Mouse (Mus musculus) C2C12 (cell line): ENCODE results near the gene Smoc2. TPM values are rescaled to one million over a fixed set of nuclear protein-coding genes. Genes with fewer than 3 reads are reported as not detected.

ENCODE experiments used
- H3K27me3 ChIP-seq: one replicate; pipeline ENCODE4 v1.6.1; 2011; ENCODE audit not compliant: control insufficient read depth, insufficient read depth, insufficient read length
- H3K36me3 ChIP-seq: one replicate; pipeline ENCODE4 v1.6.1; 2011; ENCODE audit not compliant: control insufficient read depth, insufficient read depth
- H3K4me3 ChIP-seq: one replicate; pipeline ENCODE4 v1.5.1; 2011; ENCODE audit warnings: mild to moderate bottlenecking, control low read depth; ENCODE audit not compliant: poor library complexity, insufficient read depth, severe bottlenecking
- H3K79me2 ChIP-seq: one replicate; pipeline ENCODE4 v1.6.1; 2011; ENCODE audit not compliant: control insufficient read depth, insufficient read depth
- H3K79me3 ChIP-seq: one replicate; pipeline ENCODE4 v1.6.1; 2011; ENCODE audit warnings: low read depth, control low read depth
- H3ac ChIP-seq: one replicate; pipeline ENCODE3; 2011; ENCODE audit warnings: low read depth; ENCODE audit not compliant: control insufficient read depth, insufficient read length
- CEBPB ChIP-seq: IDR thresholded peaks from one replicate; pipeline ENCODE4 v1.6.1; 2011; ENCODE audit warnings: low read depth, mild to moderate bottlenecking, control low read depth, moderate library complexity
- CTCF ChIP-seq: IDR thresholded peaks from one replicate; pipeline ENCODE4 v1.5.1; 2011; ENCODE audit not compliant: control insufficient read depth, insufficient read depth, insufficient read length
- FOSL1 ChIP-seq: IDR thresholded peaks from one replicate; pipeline ENCODE4 v1.8.0; 2011; ENCODE audit warnings: mild to moderate bottlenecking, low read length; ENCODE audit not compliant: poor library complexity, insufficient read depth, severe bottlenecking
- MAX ChIP-seq: IDR thresholded peaks from one replicate; pipeline ENCODE4 v1.6.1; 2011; ENCODE audit warnings: mild to moderate bottlenecking, control low read depth
- MYOD1 ChIP-seq: IDR thresholded peaks from one replicate; pipeline ENCODE4 v1.6.1; 2011; ENCODE audit warnings: low read depth; ENCODE audit not compliant: control insufficient read depth, insufficient read length
- MYOG ChIP-seq: IDR thresholded peaks from one replicate; pipeline ENCODE4 v1.6.1; 2011; ENCODE audit not compliant: control insufficient read depth, insufficient read length; ENCODE audit errors: extremely low read depth
- USF1 ChIP-seq: IDR thresholded peaks from one replicate; pipeline ENCODE4 v1.6.1; 2011; ENCODE audit warnings: low read depth, mild to moderate bottlenecking, control low read depth, moderate library complexity
- polyA plus RNA-seq: library from polyadenylated mRNA; unstranded; fragments of >200 nt; fragmentation: generic; extraction: Trizol; gene quantifications from one replicate; pipeline ENCODE4 v1.2.1, GENCODE M21; 2012; ENCODE audit warnings: missing spikeins

The Smoc2 gene
- polyA plus RNA-seq, 1 experiment: 69.7 TPM

DNA sequence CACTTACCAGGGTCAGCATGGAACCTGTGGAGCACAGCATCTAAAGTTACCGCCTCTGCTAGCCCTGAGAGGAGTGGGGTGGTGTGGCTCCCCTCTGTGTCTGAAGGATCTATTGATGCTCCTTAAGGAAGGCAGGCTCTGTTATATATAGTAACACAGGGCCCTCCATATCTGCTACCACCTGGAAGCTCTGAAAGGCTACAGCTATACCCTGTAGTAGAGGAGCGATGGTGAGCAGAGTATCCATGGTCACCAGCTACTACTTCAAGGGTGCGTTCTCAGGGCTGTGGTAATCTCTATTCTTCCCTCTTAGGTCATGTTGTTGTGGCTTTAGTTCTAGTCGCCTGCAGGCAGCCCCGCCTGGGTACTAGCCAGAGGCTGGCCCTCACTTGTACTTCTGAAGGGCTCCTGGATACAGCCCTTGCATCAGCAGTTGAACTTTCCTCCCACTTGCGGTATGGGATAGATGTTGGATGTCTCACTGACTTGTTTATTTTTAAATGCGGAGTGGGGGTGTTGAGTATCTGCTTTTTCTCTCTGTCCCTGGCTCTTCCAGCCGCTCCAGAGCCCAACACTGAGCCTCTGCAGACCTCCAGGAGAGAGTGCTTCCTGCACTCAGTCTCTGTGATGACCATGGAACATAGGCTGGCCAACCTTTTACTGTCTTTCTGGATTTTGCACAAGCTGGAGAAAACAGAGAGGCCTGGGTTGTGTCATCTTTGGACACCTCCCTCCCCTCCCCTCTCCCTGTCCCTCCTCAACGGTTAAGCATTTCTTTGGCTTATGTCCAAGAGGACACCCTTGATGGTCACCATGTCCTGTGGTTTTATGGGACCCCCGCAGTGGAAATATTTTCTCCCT, 74.1 kb downstream of the Smoc2 start:
- H3K4me3 ChIP-seq: no peak overlapping the region
- H3K79me3 ChIP-seq: no peaks in the 10 kb centered on the region
- no peaks in the 10 kb centered on the region for H3K27me3 ChIP-seq
- H3ac ChIP-seq: no peak overlapping the region
- no peaks in the 10 kb centered on the region for H3K79me2 ChIP-seq
- no peaks in the 10 kb centered on the region for H3K36me3 ChIP-seq
- TF ChIP-seq MAX: no peak
- TF ChIP-seq FOSL1: no peak
- TF ChIP-seq MYOG: no peak
- no peak for TF ChIP-seq CTCF
- TF ChIP-seq USF1: no peak
- no peak for TF ChIP-seq CEBPB
- no peak for TF ChIP-seq MYOD1

DNA sequence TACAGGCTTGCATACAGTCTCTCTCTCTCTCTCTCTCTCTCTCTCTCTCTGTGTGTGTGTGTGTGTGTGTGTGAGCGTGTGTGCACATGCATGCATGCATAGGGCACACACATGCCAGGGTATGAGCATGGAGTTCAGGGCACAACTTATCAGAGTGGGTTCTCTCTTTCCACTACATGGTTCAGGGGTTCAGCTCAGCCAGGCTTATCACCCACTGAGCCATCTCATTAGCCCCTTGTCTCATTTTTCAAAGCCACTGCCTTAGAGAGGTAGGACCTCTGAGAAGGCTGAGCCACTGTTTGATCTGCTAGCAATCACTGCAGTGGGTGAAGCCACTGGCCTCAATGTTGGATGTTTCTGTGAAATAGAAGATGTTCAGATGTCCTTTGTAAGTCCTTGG, 82.2 kb downstream of the Smoc2 start:
- no peaks in the 10 kb centered on the region for H3K36me3 ChIP-seq
- TF ChIP-seq MYOD1: no peak
- no peak for TF ChIP-seq CEBPB
- TF ChIP-seq MAX: no peak
- TF ChIP-seq CTCF: no peak
- no peak for TF ChIP-seq USF1
- no peak for TF ChIP-seq FOSL1
- TF ChIP-seq MYOG: no peak
- H3ac ChIP-seq: no peak overlapping the region
- H3K27me3 ChIP-seq: no peaks in the 10 kb centered on the region
- no peak overlapping the region for H3K4me3 ChIP-seq
- H3K79me2 ChIP-seq: no peaks in the 10 kb centered on the region
- H3K79me3 ChIP-seq: no peaks in the 10 kb centered on the region

DNA sequence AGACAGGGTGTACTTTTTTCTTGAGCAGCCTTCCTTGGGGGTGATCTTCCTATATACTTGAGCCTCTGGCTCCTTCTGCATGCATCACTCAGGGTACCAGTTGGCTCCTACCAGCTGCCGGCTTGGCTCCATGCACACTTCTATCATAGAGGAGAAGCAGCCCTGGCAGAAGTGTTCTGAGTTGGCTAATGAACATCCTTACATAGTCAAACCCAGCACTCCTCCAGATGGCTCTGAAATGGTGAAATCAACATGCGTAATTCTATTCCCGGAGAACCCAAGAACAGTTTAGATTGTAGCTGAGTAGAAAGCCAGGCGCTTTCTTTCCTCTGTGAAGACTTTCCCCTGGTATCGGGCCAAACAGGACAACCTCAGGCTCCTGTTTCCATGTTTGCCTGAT, 91.2 kb downstream of the Smoc2 start:
- Histone ChIP-seq H3K79me2 (no peaks in the 10 kb centered on the region), H3K4me3 (no peak overlapping the region), H3K79me3 (no peaks in the 10 kb centered on the region), H3ac (no peak overlapping the region), H3K27me3 (no peaks in the 10 kb centered on the region), H3K36me3 (no peaks in the 10 kb centered on the region)
- TF ChIP-seq CEBPB: no peak
- TF ChIP-seq USF1: no peak
- no peak for TF ChIP-seq CTCF
- no peak for TF ChIP-seq MYOD1
- no peak for TF ChIP-seq FOSL1
- TF ChIP-seq MAX: no peak
- no peak for TF ChIP-seq MYOG

DNA sequence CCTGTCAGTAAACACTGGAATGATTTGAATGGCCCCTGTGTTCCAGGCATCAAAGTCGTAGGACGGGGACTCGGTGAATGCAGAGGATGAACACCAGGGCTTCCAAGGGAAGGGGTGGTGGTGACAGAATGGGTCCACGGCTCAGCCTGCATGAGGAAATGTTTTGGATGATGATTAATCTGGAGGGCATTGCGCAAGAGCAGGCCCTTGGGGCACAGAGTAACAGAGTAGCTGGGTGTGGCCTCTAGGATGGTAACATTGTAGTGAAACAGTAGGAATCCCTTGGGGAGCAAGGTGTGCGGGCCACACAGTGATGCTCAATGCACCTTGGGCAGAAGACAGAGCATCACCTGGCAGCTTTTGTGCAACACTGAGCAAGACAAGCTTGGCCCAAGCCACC, 92.3 kb downstream of the Smoc2 start:
- no peaks in the 10 kb centered on the region for H3K27me3 ChIP-seq
- no peak overlapping the region for H3K4me3 ChIP-seq
- H3K36me3 ChIP-seq: no peaks in the 10 kb centered on the region
- no peaks in the 10 kb centered on the region for H3K79me3 ChIP-seq
- H3K79me2 ChIP-seq: no peaks in the 10 kb centered on the region
- TF ChIP-seq USF1 (no peak), FOSL1 (no peak), CEBPB (peak; percentile 100), MYOD1 (no peak), CTCF (no peak), MYOG (no peak), MAX (peak; percentile 18)
- H3ac ChIP-seq: no peak overlapping the region

DNA sequence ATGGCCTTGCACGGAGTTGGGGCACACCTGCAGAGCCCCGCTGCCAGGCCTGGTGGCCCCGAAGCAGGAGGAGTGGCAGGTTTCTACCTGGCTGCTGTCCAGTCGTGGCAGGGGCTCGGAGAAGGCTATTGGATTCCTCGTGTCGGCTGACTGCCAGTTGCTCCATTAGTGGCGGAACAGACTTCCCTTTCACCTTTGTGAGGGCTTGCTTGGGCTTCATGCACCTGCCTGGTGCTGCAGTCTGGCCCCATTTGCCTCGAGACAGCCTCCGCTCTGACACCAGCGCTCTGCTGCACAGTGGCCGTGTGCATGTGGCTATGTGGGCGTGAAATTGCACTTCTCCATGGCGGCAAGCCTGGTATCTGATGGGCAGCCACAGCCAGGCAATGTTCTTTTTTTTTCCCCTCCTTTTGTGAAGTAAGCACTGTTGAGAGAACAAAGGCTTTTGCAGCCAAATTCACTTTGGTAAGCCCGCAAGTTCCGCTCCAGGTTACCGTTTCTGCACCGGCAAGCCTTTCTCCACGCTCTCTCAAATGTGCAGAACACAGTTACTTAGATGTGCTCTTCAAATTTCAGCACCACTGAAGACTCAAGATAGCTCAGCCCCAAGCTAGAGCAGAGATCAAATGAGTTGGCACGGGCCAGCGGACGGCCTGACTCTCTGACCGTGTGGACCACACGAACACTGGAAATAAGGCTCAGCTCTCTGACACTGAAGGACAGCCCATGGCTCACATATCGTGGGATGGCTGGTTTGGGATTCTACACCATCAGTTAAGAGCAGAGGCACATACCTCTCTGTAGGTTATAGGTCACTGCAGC, 93.2 kb downstream of the Smoc2 start:
- H3K79me2 ChIP-seq: no peaks in the 10 kb centered on the region
- TF ChIP-seq MAX (no peak), USF1 (no peak), MYOG (no peak), MYOD1 (no peak), FOSL1 (no peak), CEBPB (no peak), CTCF (no peak)
- H3K36me3 ChIP-seq: no peaks in the 10 kb centered on the region

More for the DNA sequence above, 93.2 kb downstream of the Smoc2 start:
- H3K27me3 ChIP-seq: no peaks in the 10 kb centered on the region
- no peak overlapping the region for H3K4me3 ChIP-seq
- no peaks in the 10 kb centered on the region for H3K79me3 ChIP-seq
- no peak overlapping the region for H3ac ChIP-seq
